Mouse (Mus musculus): ENCODE measurements around the gene Prss28. TPM values are rescaled to one million over a fixed set of nuclear protein-coding genes. Genes with fewer than 3 reads are reported as not detected.

Gene Prss28
- total RNA-seq, 2 experiments from 2014 or later, result not detected

DNA sequence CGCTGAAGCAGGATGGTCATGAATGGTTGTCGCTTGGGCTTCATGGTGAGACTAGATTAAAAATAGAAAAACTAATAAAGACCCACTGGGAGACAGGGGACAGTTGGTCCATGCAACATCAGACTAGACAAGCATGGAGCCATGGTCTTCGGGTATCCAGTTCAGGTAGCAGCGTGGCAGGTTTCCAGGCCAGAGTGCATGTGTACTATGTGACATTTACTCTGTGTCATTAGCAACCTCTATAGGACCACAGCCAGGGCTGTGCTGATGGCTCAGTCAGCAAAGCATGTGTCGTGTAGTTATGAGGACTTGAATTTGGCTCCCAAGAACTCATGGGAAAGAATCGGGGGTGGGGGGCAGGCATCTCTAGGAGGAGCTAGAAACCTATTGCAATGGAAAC, 31.6 kb downstream of the Prss28 start:
- no peak for DNase-seq (ENCODE audit: low spot score in 2 of 2)

DNA sequence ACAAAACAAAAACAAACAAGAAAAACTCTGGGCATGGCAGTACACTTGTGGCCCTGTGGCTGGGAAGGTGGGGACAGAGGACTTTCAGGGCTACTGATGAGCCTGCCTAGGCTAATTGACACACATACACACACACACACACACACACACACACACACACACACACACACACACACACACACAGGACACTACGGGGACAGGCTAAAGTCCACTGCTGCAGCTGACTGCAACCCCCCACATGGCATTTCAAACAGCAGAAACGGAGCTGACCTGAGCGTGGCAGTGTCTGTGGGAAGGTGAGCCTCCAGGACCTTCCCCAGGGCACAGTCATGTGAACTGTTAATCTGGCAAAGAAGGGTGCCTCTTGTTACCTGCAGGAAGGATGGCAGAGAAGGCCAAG, 33.0 kb downstream of the Prss28 start:
- DNase-seq (ENCODE audit: low spot score in 2 of 2), result no peak

DNA sequence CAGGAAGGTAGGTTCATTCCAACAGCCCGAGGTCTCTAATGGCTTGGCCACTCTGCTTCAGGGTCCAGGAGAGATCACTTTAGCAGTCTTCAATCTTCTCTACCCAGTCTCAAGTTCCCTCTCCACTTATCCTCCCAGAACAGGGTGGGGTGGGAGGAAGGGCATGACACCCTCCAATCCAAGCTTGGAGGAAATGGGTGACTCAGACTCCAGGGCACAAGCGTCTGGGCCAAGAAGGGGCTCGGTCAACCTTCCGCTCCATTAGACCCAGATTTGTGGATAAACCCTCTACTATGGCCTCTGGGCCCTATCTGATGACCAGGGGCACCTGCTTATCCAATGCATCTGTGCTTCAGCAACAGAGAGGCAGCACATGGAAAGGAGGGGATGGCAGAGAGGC, 37.0 kb downstream of the Prss28 start, which contains the start of gene Tpsab1:
Tpsab1 (minus strand) TSS at position 101 of the 400 bp plus-strand sequence.
- no peak for DNase-seq (ENCODE audit: low spot score in 2 of 2)

DNA sequence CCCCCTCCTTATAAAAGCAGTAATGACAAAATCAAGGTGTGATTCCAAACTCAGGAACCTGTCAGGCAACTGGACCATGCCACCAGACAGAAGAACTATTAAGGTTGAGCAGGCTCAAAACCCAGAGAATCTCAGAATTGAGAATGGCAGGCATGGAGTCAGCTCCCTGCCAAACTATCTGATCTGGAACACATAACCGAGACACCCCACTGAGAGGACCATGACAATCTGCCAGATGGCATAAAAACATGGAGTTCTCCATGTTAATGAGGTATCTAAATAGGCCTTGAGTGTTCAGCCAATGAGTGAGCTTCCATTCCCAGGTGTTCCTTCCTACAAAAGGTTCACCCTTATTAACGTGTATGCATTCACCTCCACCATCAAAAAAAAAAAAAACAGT, 52.8 kb downstream of the Prss28 start:
- DNase-seq (ENCODE audit: low spot score in 2 of 2), result no peak

Other genes with a start within 250 kb of the Prss28 start
- gene Tmem204, start 225.1 kb upstream of the Prss28 start, total RNA-seq (2021), result 1 to 10 TPM; 7.4 to 9.2 TPM
- 10 to 100 TPM; 29.9 to 35.3 TPM for gene Telo2, start 192.7 kb upstream of the Prss28 start, total RNA-seq (2021)
- gene Ptx4, start 187.9 kb upstream of the Prss28 start, total RNA-seq (2021), result 1 to 10 TPM; 2.0 to 2.6 TPM
- 10 to 100 TPM; 50.9 to 54.0 TPM for gene Clcn7, start 175.3 kb upstream of the Prss28 start, total RNA-seq (2021)
- gene Ccdc154, start 146.2 kb upstream of the Prss28 start, total RNA-seq (2021), result under 1 TPM; 0.12 to 0.18 TPM
- not detected for gene Gm38655, start 133.2 kb upstream of the Prss28 start, total RNA-seq (2021)
- gene BC003965, start 124.1 kb upstream of the Prss28 start, total RNA-seq (2021), result 10 to 100 TPM; 19.5 to 21.2 TPM
- 10 to 100 TPM; 41.7 to 43.6 TPM for gene Unkl, start 120.2 kb upstream of the Prss28 start, total RNA-seq (2021)
- 10 to 100 TPM; 71.1 to 73.5 TPM for gene Gnptg, start 68.5 kb upstream of the Prss28 start, total RNA-seq (2021)
- 10 to 100 TPM; 22.9 to 23.7 TPM for gene Tsr3, start 68.5 kb upstream of the Prss28 start, total RNA-seq (2021)
- 1 to 10 TPM; 5.8 to 7.8 TPM for gene Baiap3, start 52.3 kb upstream of the Prss28 start, total RNA-seq (2021)
- 100 to 1,000 TPM; 243 to 245 TPM for gene Ube2i, start 34.0 kb upstream of the Prss28 start, total RNA-seq (2021)
- gene Prss34, start 10.3 kb upstream of the Prss28 start, total RNA-seq (2021), result not detected
- gene Prss29, start 10.0 kb downstream of the Prss28 start, total RNA-seq (2021), result not detected
- gene Tpsab1, start 36.9 kb downstream of the Prss28 start, total RNA-seq (2021), result not detected
- under 1 TPM in 1 of 2 experiments, not detected in 1; 0.30 TPM for gene Tpsb2, start 57.7 kb downstream of the Prss28 start, total RNA-seq (2021)
- not detected for gene Tpsg1, start 60.6 kb downstream of the Prss28 start, total RNA-seq (2021)
- gene Cacna1h, start 125.1 kb downstream of the Prss28 start, total RNA-seq (2021), result 100 to 1,000 TPM; 101 to 115 TPM
- gene Tekt4, start 146.0 kb downstream of the Prss28 start, total RNA-seq (2021), result 1 to 10 TPM; 2.1 TPM
- under 1 TPM; 0.15 to 0.47 TPM for gene Sstr5, start 188.6 kb downstream of the Prss28 start, total RNA-seq (2021)

All from layer of hippocampus, adult 18-20 months (tissue).